Mouse (Mus musculus) forelimb bud, embryonic 11.5 days (tissue): ENCODE measurements around the gene Slc16a7.

Experiments used
- DNase-seq: peaks from one replicate; pipeline ENCODE4 v3.0.0-alpha.2; 2012; ENCODE audit warnings: low read depth, low spot score

Slc16a7 gene

GRCm38 (mm10) chr10:125388876-125389786 is at the start of gene Slc16a7:
TSS of gene Slc16a7 (minus strand) at chr10:125389465.
- DNase-seq: peak; percentile 76

GRCm38 (mm10) chr10:125418795-125419194 is 29.5 kb upstream of the Slc16a7 start:
- DNase-seq: no peak

GRCm38 (mm10) chr10:125399796-125400195 is 10.5 kb upstream of the Slc16a7 start:
- no peak for DNase-seq

GRCm38 (mm10) chr10:125390011-125390410 is 746 bp upstream of the Slc16a7 start:
- DNase-seq: no peak

GRCm38 (mm10) chr10:125388481-125388875 is 787 bp downstream of the Slc16a7 start:
- no peak for DNase-seq

- DNase-seq: no peak
These were observed 1.4 kb downstream of the Slc16a7 start for GRCm38 (mm10) chr10:125387782-125388415.

- no peak for DNase-seq
These were observed 13.7 kb downstream of the Slc16a7 start for GRCm38 (mm10) chr10:125375526-125375925.

GRCm38 (mm10) chr10:125372666-125373065 is 16.6 kb downstream of the Slc16a7 start:
- DNase-seq: no peak

GRCm38 (mm10) chr10:125371451-125371850 is 17.8 kb downstream of the Slc16a7 start:
- DNase-seq: no peak

- DNase-seq: no peak
These were observed 19.1 kb downstream of the Slc16a7 start for GRCm38 (mm10) chr10:125370037-125370610.

- no peak for DNase-seq
These were observed 30.8 kb downstream of the Slc16a7 start for GRCm38 (mm10) chr10:125358479-125358878.

GRCm38 (mm10) chr10:125352805-125353204 is 36.5 kb downstream of the Slc16a7 start:
- DNase-seq: no peak

GRCm38 (mm10) chr10:125348171-125348570 is 41.1 kb downstream of the Slc16a7 start:
- DNase-seq: no peak

GRCm38 (mm10) chr10:125347149-125347548 is 42.1 kb downstream of the Slc16a7 start:
- no peak for DNase-seq

GRCm38 (mm10) chr10:125346364-125346763 is 42.9 kb downstream of the Slc16a7 start:
- no peak for DNase-seq

GRCm38 (mm10) chr10:125345583-125345982 is 43.7 kb downstream of the Slc16a7 start:
- DNase-seq: no peak

- no peak for DNase-seq
These were observed 47.1 kb downstream of the Slc16a7 start for GRCm38 (mm10) chr10:125342204-125342603.

- DNase-seq: no peak
These were observed 55.5 kb downstream of the Slc16a7 start for GRCm38 (mm10) chr10:125333799-125334198.

- no peak for DNase-seq
These were observed 57.9 kb downstream of the Slc16a7 start for GRCm38 (mm10) chr10:125331334-125331733.

GRCm38 (mm10) chr10:125328331-125329063 is 60.8 kb downstream of the Slc16a7 start:
- peak; percentile 79 for DNase-seq

GRCm38 (mm10) chr10:125324871-125325565 is 64.2 kb downstream of the Slc16a7 start:
- DNase-seq: no peak
